Mouse (Mus musculus) E14TG2a.4 (cell line): ENCODE data around the gene Cntd1.

Experiments used
- CTCF ChIP-seq: conservative IDR thresholded peaks from 2 replicates; pipeline ENCODE4 v1.5.1; 2014; ENCODE audit warnings: low read length
- NANOG ChIP-seq: IDR thresholded peaks from 2 replicates; pipeline ENCODE4 v1.6.1; 2014; ENCODE audit warnings: borderline replicate concordance, low read length, mixed read lengths
- POU5F1 ChIP-seq: IDR thresholded peaks from 2 replicates; pipeline ENCODE4 v1.6.1; 2014; ENCODE audit warnings: low read length, borderline replicate concordance

DNA sequence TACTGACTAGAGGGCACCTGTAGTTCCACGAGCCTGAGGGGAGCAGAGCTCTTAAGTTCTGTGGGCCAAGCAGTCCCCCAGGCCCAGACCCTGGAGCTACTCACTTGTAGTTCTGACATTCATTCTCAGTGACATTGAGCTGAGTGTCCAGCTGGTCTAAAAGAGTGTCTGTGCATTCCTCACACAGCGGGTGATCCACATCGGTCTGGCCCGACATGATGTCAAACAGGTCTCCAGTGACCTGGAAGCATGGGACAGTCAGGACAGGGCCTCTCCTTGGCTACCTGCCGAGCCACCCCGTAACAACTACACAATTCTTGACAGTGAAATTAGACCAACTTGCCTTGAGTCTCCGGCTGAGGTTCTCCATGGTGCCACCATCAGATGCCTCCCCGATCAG, 16.4 kb downstream of the Cntd1 start:
- TF ChIP-seq CTCF (no peak), POU5F1 (no peak), NANOG (no peak)
